Mouse (Mus musculus): ENCODE data around the gene Sorcs1. TPM values are rescaled to one million over a fixed set of nuclear protein-coding genes. Genes with fewer than 3 reads are reported as not detected.

Sorcs1 gene
- polyA plus RNA-seq, 1 experiment: 3.3 TPM

GRCm38 (mm10) chr19:50326151-50326550, 352.3 kb downstream of the Sorcs1 start:
- no peak overlapping the region for H3K27ac ChIP-seq (ENCODE audit: insufficient read depth, low read length)
- no peaks in the 10 kb centered on the region for H3K4me1 ChIP-seq (ENCODE audit: control insufficient read depth, insufficient read depth, low read length)
- H3K4me3 ChIP-seq (ENCODE audit: insufficient read depth, low read length): no peak overlapping the region
- TF ChIP-seq POLR2A (IDR thresholded peaks at IDR 0.05; ENCODE audit: low read depth, low read length): no peak
- TF ChIP-seq CTCF (IDR thresholded peaks at IDR 0.05; ENCODE audit: borderline replicate concordance, insufficient read depth, low read length): no peak

DNA sequence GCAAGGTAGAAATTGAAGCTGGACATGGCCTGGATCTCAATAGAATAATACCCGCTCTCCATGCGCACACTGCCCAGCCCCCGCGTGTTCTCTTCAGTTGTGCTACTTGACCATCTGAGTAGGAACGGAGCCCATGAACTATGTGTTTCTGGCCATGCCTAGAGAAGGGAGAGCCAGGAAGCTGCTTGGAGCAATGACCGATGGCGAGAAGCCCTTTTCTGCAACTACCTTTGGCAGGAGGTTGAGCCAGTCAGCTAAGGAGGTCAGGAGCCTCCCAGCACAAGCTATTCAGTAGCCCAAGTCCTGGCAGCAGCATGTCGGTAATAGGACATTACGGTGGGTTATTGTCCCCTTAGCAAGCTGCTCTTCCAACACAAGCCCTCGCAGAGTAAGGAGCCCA, 352.8 kb downstream of the Sorcs1 start:
- Histone ChIP-seq H3K4me3 (ENCODE audit: insufficient read depth, low read length) (no peak overlapping the region), H3K4me1 (ENCODE audit: control insufficient read depth, insufficient read depth, low read length) (no peaks in the 10 kb centered on the region), H3K27ac (ENCODE audit: insufficient read depth, low read length) (no peak overlapping the region)
- TF ChIP-seq POLR2A (IDR thresholded peaks at IDR 0.05; ENCODE audit: low read depth, low read length) (no peak), CTCF (IDR thresholded peaks at IDR 0.05; ENCODE audit: borderline replicate concordance, insufficient read depth, low read length) (no peak)

GRCm38 (mm10) chr19:50307046-50307445, 371.4 kb downstream of the Sorcs1 start:
- Histone ChIP-seq H3K4me1 (ENCODE audit: control insufficient read depth, insufficient read depth, low read length) (no peaks in the 10 kb centered on the region), H3K27ac (ENCODE audit: insufficient read depth, low read length) (no peak overlapping the region), H3K4me3 (ENCODE audit: insufficient read depth, low read length) (no peak overlapping the region)
- TF ChIP-seq POLR2A (IDR thresholded peaks at IDR 0.05; ENCODE audit: low read depth, low read length): no peak
- no peak for TF ChIP-seq CTCF (IDR thresholded peaks at IDR 0.05; ENCODE audit: borderline replicate concordance, insufficient read depth, low read length)

DNA sequence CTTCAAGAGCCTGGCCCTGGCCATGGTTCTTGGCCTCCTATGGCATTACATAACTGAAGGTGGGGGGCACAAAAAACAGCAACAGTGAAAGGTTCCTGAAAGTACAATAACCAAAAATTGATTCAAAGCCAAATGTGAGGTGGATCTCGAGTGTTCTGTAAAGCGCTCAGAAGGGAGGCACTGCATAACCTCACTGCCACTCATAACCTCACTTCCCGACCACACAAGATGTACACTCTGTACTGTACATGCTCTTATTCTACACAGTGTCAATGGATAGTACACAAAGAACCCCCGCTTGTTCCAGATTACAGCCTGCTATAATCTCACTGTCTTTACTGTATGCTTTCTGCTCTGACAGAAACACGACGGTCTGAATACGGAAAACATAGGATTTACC, 384.2 kb downstream of the Sorcs1 start:
- Histone ChIP-seq H3K27ac (ENCODE audit: insufficient read depth, low read length) (no peak overlapping the region), H3K4me1 (ENCODE audit: control insufficient read depth, insufficient read depth, low read length) (no peaks in the 10 kb centered on the region), H3K4me3 (ENCODE audit: insufficient read depth, low read length) (no peak overlapping the region)
- no peak for TF ChIP-seq POLR2A (IDR thresholded peaks at IDR 0.05; ENCODE audit: low read depth, low read length)
- no peak for TF ChIP-seq CTCF (IDR thresholded peaks at IDR 0.05; ENCODE audit: borderline replicate concordance, insufficient read depth, low read length)

DNA sequence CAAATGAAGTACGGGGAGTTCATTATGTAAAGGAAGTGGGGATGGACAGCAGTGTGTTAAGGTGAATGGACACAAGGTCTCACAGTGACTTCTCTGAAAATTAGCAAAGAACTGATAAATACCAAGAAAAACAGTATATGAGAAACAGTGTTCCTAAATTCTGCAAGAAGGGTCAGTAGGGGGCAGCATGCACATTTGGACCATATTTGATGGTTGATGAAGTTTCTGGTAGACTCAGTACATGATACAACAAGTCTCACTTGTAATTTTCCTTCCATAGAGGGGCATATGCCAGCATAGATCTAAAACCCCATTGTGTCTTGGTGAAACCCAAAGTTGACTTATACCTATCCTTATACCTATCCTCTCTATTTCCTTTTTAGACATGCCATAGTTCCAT, 414.0 kb downstream of the Sorcs1 start:
- H3K4me1 ChIP-seq (ENCODE audit: control insufficient read depth, insufficient read depth, low read length): no peaks in the 10 kb centered on the region
- H3K4me3 ChIP-seq (ENCODE audit: insufficient read depth, low read length): no peak overlapping the region

DNA sequence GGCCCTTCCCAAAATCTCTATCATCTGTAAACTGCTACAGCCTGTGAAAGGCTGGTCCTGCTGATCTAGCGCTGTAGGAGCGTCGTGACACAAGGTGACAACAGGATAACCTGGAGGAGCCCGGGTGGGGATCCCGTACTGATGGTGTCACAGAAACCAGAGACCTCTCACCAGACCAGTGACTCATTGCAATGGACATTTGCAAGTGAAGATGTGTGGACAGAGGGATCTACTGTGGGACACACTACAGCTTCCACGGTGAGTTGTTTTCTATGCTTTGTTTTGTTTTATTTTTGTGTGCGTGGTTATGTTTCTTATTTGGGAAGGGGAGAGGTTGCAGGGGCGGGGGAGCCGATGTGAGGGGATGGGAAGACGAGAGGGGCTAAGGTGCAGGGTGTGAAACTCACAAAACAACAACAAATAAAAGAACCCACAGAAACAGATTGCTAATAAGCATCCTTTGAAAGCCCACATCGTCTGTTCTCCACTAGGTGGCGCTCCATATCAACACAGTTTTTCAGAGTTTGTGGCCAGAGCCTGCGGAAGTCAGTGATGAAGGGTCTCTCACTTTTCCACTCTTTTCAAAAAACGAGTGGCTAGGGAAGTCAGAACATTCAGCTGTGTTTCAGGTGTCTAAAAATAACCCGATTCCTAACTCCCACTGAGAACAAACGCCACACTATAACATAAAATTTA, 419.6 kb downstream of the Sorcs1 start:
- Histone ChIP-seq H3K4me1 (ENCODE audit: control insufficient read depth, insufficient read depth, low read length) (no peaks in the 10 kb centered on the region), H3K4me3 (ENCODE audit: insufficient read depth, low read length) (no peak overlapping the region), H3K27ac (ENCODE audit: insufficient read depth, low read length) (no peak overlapping the region)
- TF ChIP-seq POLR2A (IDR thresholded peaks at IDR 0.05; ENCODE audit: low read depth, low read length): no peak
- no peak for TF ChIP-seq CTCF (IDR thresholded peaks at IDR 0.05; ENCODE audit: borderline replicate concordance, insufficient read depth, low read length)

More for the DNA sequence above, 414.0 kb downstream of the Sorcs1 start:
- TF ChIP-seq CTCF (IDR thresholded peaks at IDR 0.05; ENCODE audit: borderline replicate concordance, insufficient read depth, low read length) (no peak), POLR2A (IDR thresholded peaks at IDR 0.05; ENCODE audit: low read depth, low read length) (no peak)
- no peak overlapping the region for H3K27ac ChIP-seq (ENCODE audit: insufficient read depth, low read length)

GRCm38 (mm10) chr19:50220476-50220875, 458.0 kb downstream of the Sorcs1 start:
- TF ChIP-seq CTCF (IDR thresholded peaks at IDR 0.05; ENCODE audit: borderline replicate concordance, insufficient read depth, low read length) (no peak), POLR2A (IDR thresholded peaks at IDR 0.05; ENCODE audit: low read depth, low read length) (no peak)
- no peak overlapping the region for H3K27ac ChIP-seq (ENCODE audit: insufficient read depth, low read length)
- no peaks in the 10 kb centered on the region for H3K4me1 ChIP-seq (ENCODE audit: control insufficient read depth, insufficient read depth, low read length)
- H3K4me3 ChIP-seq (ENCODE audit: insufficient read depth, low read length): no peak overlapping the region

GRCm38 (mm10) chr19:50214466-50215228, 463.8 kb downstream of the Sorcs1 start:
- no peak overlapping the region for H3K4me3 ChIP-seq (ENCODE audit: insufficient read depth, low read length)
- no peak for TF ChIP-seq POLR2A (IDR thresholded peaks at IDR 0.05; ENCODE audit: low read depth, low read length)
- no peak for TF ChIP-seq CTCF (IDR thresholded peaks at IDR 0.05; ENCODE audit: borderline replicate concordance, insufficient read depth, low read length)
- H3K4me1 ChIP-seq (ENCODE audit: control insufficient read depth, insufficient read depth, low read length): no peaks in the 10 kb centered on the region
- no peak overlapping the region for H3K27ac ChIP-seq (ENCODE audit: insufficient read depth, low read length)

- TF ChIP-seq POLR2A (IDR thresholded peaks at IDR 0.05; ENCODE audit: low read depth, low read length) (no peak), CTCF (IDR thresholded peaks at IDR 0.05; ENCODE audit: borderline replicate concordance, insufficient read depth, low read length) (no peak)
- H3K4me1 ChIP-seq (ENCODE audit: control insufficient read depth, insufficient read depth, low read length): no peaks in the 10 kb centered on the region
- no peak overlapping the region for H3K27ac ChIP-seq (ENCODE audit: insufficient read depth, low read length)
- no peak overlapping the region for H3K4me3 ChIP-seq (ENCODE audit: insufficient read depth, low read length)
These were observed 468.0 kb downstream of the Sorcs1 start for GRCm38 (mm10) chr19:50210456-50210855.

DNA sequence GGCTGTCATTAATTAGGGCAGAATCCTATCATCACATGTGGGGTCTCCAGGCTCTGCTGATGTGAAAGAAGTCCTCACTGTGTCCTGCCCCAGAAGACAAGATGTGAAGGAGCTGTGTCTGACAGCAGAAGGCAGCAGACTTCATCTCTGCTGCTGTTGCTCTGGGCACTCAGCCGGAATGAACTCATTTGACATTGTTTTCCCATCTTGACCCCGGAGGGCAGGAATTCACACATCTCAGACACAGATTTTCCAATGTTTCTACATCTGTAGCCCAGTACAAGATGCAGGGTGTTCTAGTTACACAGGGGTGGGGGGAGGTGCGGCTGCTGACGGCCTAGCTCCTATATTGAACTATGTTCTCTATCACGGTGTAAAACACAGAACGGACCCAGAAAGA, 474.1 kb downstream of the Sorcs1 start:
- Histone ChIP-seq H3K4me1 (ENCODE audit: control insufficient read depth, insufficient read depth, low read length) (no peaks in the 10 kb centered on the region), H3K27ac (ENCODE audit: insufficient read depth, low read length) (no peak overlapping the region), H3K4me3 (ENCODE audit: insufficient read depth, low read length) (no peak overlapping the region)
- no peak for TF ChIP-seq CTCF (IDR thresholded peaks at IDR 0.05; ENCODE audit: borderline replicate concordance, insufficient read depth, low read length)
- TF ChIP-seq POLR2A (IDR thresholded peaks at IDR 0.05; ENCODE audit: low read depth, low read length): no peak
